Mouse (Mus musculus) MEL (cell line): ENCODE data around the gene Ttll6. TPM values are rescaled to one million over a fixed set of nuclear protein-coding genes. Genes with fewer than 3 reads are reported as not detected.
A peak's percentile ranks its signal among the peaks of the same experiment; 100 is the strongest.

Experiments
- DNase-seq: peaks from one replicate; pipeline ENCODE4 v3.0.0; 2011; ENCODE audit warnings: low read depth, low spot score
- H3K27ac ChIP-seq: 2 replicates; pipeline ENCODE4 v1.5.1; 2012; ENCODE audit warnings: low read depth, mild to moderate bottlenecking, control low read depth, low read length, moderate library complexity; ENCODE audit not compliant: control insufficient read depth
- H3K27me3 ChIP-seq, 2 experiments: fragments of 150-350 bp in 1 of 2; sonication (generic) in 1 of 2; 2 replicates each; pipeline ENCODE4 v1.6.1; 2012; ENCODE audit warnings: low read length in 2 of 2, mild to moderate bottlenecking in 2 of 2, improper control_type of control experiment in 1 of 2, moderate library complexity in 1 of 2; ENCODE audit not compliant: insufficient read depth in 2 of 2, control insufficient read depth in 1 of 2
- H3K36me3 ChIP-seq, 2 experiments: 2 replicates each; pipeline ENCODE4 v1.6.1; 2012 to 2014; ENCODE audit warnings: low read length in 2 of 2, improper control_type of control experiment in 1 of 2, inconsistent platforms in 1 of 2, mild to moderate bottlenecking in 1 of 2; ENCODE audit not compliant: insufficient read depth in 2 of 2, control insufficient read depth in 1 of 2
- H3K4me1 ChIP-seq, 2 experiments: fragments of 150-350 bp in 1 of 2; sonication (generic) in 1 of 2; 2 replicates each; pipeline ENCODE4 v1.6.1; 2012; ENCODE audit warnings: low read length in 2 of 2, improper control_type of control experiment in 1 of 2, mild to moderate bottlenecking in 1 of 2; ENCODE audit not compliant: insufficient read depth in 2 of 2, control insufficient read depth in 1 of 2
- H3K4me3 ChIP-seq, 2 experiments: fragments of 150-350 bp in 1 of 2; sonication (generic) in 1 of 2; 2 replicates each; pipeline ENCODE4 v1.5.1; 2012; ENCODE audit warnings: low read depth in 2 of 2, low read length in 2 of 2, mild to moderate bottlenecking in 2 of 2, moderate library complexity in 2 of 2, control low read depth in 1 of 2, improper control_type of control experiment in 1 of 2; ENCODE audit not compliant: control insufficient read depth in 1 of 2, insufficient read depth in 1 of 2
- H3K79me2 ChIP-seq: 2 replicates; pipeline ENCODE4 v1.6.1; 2012; ENCODE audit warnings: mild to moderate bottlenecking, low read length, moderate library complexity; ENCODE audit not compliant: control insufficient read depth, poor library complexity, insufficient read depth
- H3K9ac ChIP-seq: 2 replicates; pipeline ENCODE4 v1.6.1; 2012; ENCODE audit warnings: low read depth, mild to moderate bottlenecking, control low read depth, low read length, moderate library complexity; ENCODE audit not compliant: control insufficient read depth, poor library complexity, severe bottlenecking
- H3K9me3 ChIP-seq: fragments of 150-350 bp; sonication (generic); replicated peaks from 2 replicates; pipeline ENCODE4 v1.6.1; 2012; ENCODE audit warnings: mild to moderate bottlenecking, low read length, improper control_type of control experiment, moderate library complexity; ENCODE audit not compliant: insufficient read depth
- BHLHE40 ChIP-seq: IDR thresholded peaks from 2 replicates; pipeline ENCODE4 v1.6.1; 2012; ENCODE audit warnings: low read depth, mild to moderate bottlenecking, inconsistent platforms, low read length, improper control_type of control experiment, borderline replicate concordance
- CTCF ChIP-seq, 3 experiments: IDR thresholded peaks in 2 of 3; conservative IDR thresholded peaks in 1 of 3; 2 replicates each; pipeline ENCODE4 v1.5.1; 2011 to 2012; ENCODE audit warnings: low read length in 3 of 3, low read depth in 2 of 3, mild to moderate bottlenecking in 2 of 3, improper control_type of control experiment in 1 of 3, inconsistent platforms in 1 of 3, mixed read lengths in 1 of 3, moderate library complexity in 1 of 3; ENCODE audit not compliant: control insufficient read depth in 1 of 3, insufficient read depth in 1 of 3, poor library complexity in 1 of 3, severe bottlenecking in 1 of 3
- E2F4 ChIP-seq: IDR thresholded peaks from 2 replicates; pipeline ENCODE4 v1.6.1; 2011; ENCODE audit warnings: low read depth, low read length, improper control_type of control experiment, borderline replicate concordance
- ELF1 ChIP-seq: IDR thresholded peaks from 2 replicates; pipeline ENCODE4 v1.6.1; 2014; ENCODE audit warnings: low read depth, mild to moderate bottlenecking, inconsistent platforms, low read length, improper control_type of control experiment, moderate library complexity
- ETS1 ChIP-seq: IDR thresholded peaks from 2 replicates; pipeline ENCODE4 v1.6.1; 2012; ENCODE audit warnings: low read depth, mild to moderate bottlenecking, inconsistent platforms, low read length, improper control_type of control experiment, moderate library complexity
- GATA1 ChIP-seq: IDR thresholded peaks from 2 replicates; pipeline ENCODE4 v1.6.1; 2011; ENCODE audit warnings: low read depth, low read length, improper control_type of control experiment
- HCFC1 ChIP-seq: IDR thresholded peaks from 2 replicates; pipeline ENCODE4 v1.6.1; 2012; ENCODE audit warnings: low read depth, mild to moderate bottlenecking, inconsistent platforms, low read length, improper control_type of control experiment, moderate library complexity
- KAT2A ChIP-seq: conservative IDR thresholded peaks from 2 replicates; pipeline ENCODE4 v1.6.1; 2012; ENCODE audit warnings: low read depth, low read length, improper control_type of control experiment, inconsistent platforms
- MAFK ChIP-seq: IDR thresholded peaks from 2 replicates; pipeline ENCODE4 v1.6.1; 2011; ENCODE audit warnings: low read depth, mild to moderate bottlenecking, low read length, improper control_type of control experiment, borderline replicate concordance
- MAX ChIP-seq: IDR thresholded peaks from 2 replicates; pipeline ENCODE4 v1.6.1; 2011; ENCODE audit warnings: low read length, improper control_type of control experiment
- MAZ ChIP-seq: IDR thresholded peaks from 2 replicates; pipeline ENCODE4 v1.6.1; 2012; ENCODE audit warnings: low read depth, mild to moderate bottlenecking, inconsistent platforms, low read length, improper control_type of control experiment
- MXI1 ChIP-seq: IDR thresholded peaks from 2 replicates; pipeline ENCODE4 v1.6.1; 2011; ENCODE audit warnings: mild to moderate bottlenecking, low read depth, low read length, improper control_type of control experiment
- MYB ChIP-seq: IDR thresholded peaks from 2 replicates; pipeline ENCODE4 v1.6.1; 2011; ENCODE audit warnings: mild to moderate bottlenecking, low read depth, low read length, improper control_type of control experiment
- NELFE ChIP-seq: IDR thresholded peaks from 2 replicates; pipeline ENCODE4 v1.6.1; 2011; ENCODE audit warnings: low read depth, low read length, improper control_type of control experiment
- NRF1 ChIP-seq: IDR thresholded peaks from 2 replicates; pipeline ENCODE4 v1.6.1; 2014; ENCODE audit warnings: low read depth, mild to moderate bottlenecking, inconsistent platforms, low read length, improper control_type of control experiment, moderate library complexity; ENCODE audit not compliant: poor library complexity, insufficient read depth, severe bottlenecking
- POLR2A ChIP-seq, 2 experiments: IDR thresholded peaks; 2 replicates each; pipeline ENCODE4 v1.6.1; 2011 to 2012; ENCODE audit warnings: low read length in 2 of 2, mild to moderate bottlenecking in 2 of 2, control low read depth in 1 of 2, improper control_type of control experiment in 1 of 2, low read depth in 1 of 2, moderate library complexity in 1 of 2; ENCODE audit not compliant: control insufficient read depth in 1 of 2, insufficient read depth in 1 of 2, poor library complexity in 1 of 2
- POLR2AphosphoS2 ChIP-seq: IDR thresholded peaks from 2 replicates; pipeline ENCODE4 v1.6.1; 2011; ENCODE audit warnings: low read length, improper control_type of control experiment
- RCOR1 ChIP-seq: IDR thresholded peaks from 2 replicates; pipeline ENCODE4 v1.6.1; 2012; ENCODE audit warnings: low read depth, mild to moderate bottlenecking, inconsistent platforms, low read length, improper control_type of control experiment
- TBP ChIP-seq: IDR thresholded peaks from 2 replicates; pipeline ENCODE4 v1.8.0; 2011; ENCODE audit warnings: low read depth, low read length, improper control_type of control experiment
- TCF12 ChIP-seq: IDR thresholded peaks from 2 replicates; pipeline ENCODE4 v1.6.1; 2014; ENCODE audit warnings: low read depth, mild to moderate bottlenecking, inconsistent platforms, low read length, improper control_type of control experiment, moderate library complexity
- USF1 ChIP-seq: IDR thresholded peaks from 2 replicates; pipeline ENCODE4 v1.6.1; 2014; ENCODE audit warnings: low read depth, mild to moderate bottlenecking, inconsistent platforms, low read length, improper control_type of control experiment, moderate library complexity
- USF2 ChIP-seq, 2 experiments: IDR thresholded peaks; 2 replicates each; pipeline ENCODE4 v1.6.1; 2011 to 2012; ENCODE audit warnings: improper control_type of control experiment in 2 of 2, low read length in 2 of 2, borderline replicate concordance in 1 of 2, inconsistent platforms in 1 of 2, low read depth in 1 of 2, mild to moderate bottlenecking in 1 of 2; ENCODE audit not compliant: insufficient read depth in 1 of 2
- ZC3H11A ChIP-seq: IDR thresholded peaks from 2 replicates; pipeline ENCODE4 v1.6.1; 2012; ENCODE audit warnings: low read depth, mild to moderate bottlenecking, inconsistent platforms, low read length, improper control_type of control experiment
- ZKSCAN1 ChIP-seq: IDR thresholded peaks from 2 replicates; pipeline ENCODE4 v1.6.1; 2012; ENCODE audit warnings: low read depth, mild to moderate bottlenecking, inconsistent platforms, low read length, improper control_type of control experiment, moderate library complexity
- ZMIZ1 ChIP-seq: IDR thresholded peaks from 2 replicates; pipeline ENCODE4 v1.6.1; 2012; ENCODE audit warnings: low read depth, mild to moderate bottlenecking, inconsistent platforms, low read length, improper control_type of control experiment, moderate library complexity
- polyA plus RNA-seq, 2 experiments: library from polyadenylated mRNA; stranded (reverse) in 1 of 2; unstranded in 1 of 2; fragments of >175 nt in 1 of 2; fragments of >200 nt in 1 of 2; gene quantifications; 2 replicates each; pipeline versions ENCODE4 v1.2.1 to v1.2.4; 2012; ENCODE audit warnings: low replicate concordance in 2 of 2, low read depth in 1 of 2; ENCODE audit not compliant: insufficient read length in 2 of 2, insufficient read depth in 1 of 2, missing spikeins in 1 of 2
- total RNA-seq: library from RNA; depleted of rRNA; stranded (reverse); fragments of 300-350 nt; gene quantifications from 2 replicates; pipeline ENCODE4 v1.2.3, GENCODE M21; 2012

The Ttll6 gene
- total and polyA plus RNA-seq, 3 experiments, result 0.03 TPM; not detected in 2

DNA sequence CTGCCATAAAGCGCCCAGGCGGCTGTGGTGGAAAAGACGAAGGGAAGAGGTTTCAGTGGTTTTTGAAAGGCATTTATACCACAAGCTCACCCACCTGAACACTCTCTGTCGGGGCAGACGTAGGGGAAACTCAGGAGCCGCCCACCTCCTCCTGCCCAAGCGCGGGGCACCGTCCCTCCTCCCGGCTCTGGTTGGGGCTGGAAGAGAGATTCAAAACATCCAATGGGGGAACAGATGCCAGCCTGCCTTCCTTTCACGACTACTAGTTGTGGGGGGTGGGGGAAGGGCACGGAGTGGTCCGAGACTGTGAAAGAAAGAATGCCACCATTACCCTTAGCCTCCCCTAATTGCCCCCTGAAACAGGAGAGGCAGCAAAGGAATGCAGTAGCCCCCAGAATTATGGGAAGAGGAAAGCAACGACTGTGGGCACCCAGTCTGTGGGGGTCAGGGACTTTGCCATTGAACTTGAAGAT, 66.6 kb downstream of the Ttll6 start:
- H3K79me2 ChIP-seq, result peaks cover 14% of the 10 kb centered on the region
- DNase-seq, result peak; percentile 81
- peak overlapping the region; percentile 87 for H3K9ac ChIP-seq
- no peaks in the 10 kb centered on the region for H3K27me3 ChIP-seq
- H3K4me3 ChIP-seq, result peak overlapping the region; percentile 74 to 94
- H3K4me1 ChIP-seq, result peaks cover 4 to 17% of the 10 kb centered on the region in 2 experiments; a peak in 3 of 4 replicates
- peak overlapping the region; percentile 95 for H3K27ac ChIP-seq
- TF ChIP-seq HCFC1 (0 out of 2 replicates have a peak, but pooled peaks have one; percentile 15), MXI1 (peak; percentile 33), TBP (peak; percentile 59; the same call in 1 of the 2 replicates), POLR2A (IDR thresholded peaks at IDR 0.05; ENCODE audit: control insufficient read depth in 1 of 2, insufficient read depth in 1 of 2, low read depth in 1 of 2, low read length in 2 of 2, poor library complexity in 1 of 2) (peak in 1 of 2 experiments; percentile 64; a peak in 1 of 4 replicates), KAT2A (peak; percentile 25; the same call in 1 of the 2 replicates), TCF12 (peak; percentile 57), BHLHE40 (peak; percentile 33; the same call in 1 of the 2 replicates), CTCF (IDR thresholded peaks at IDR 0.05 in 2 of 3, conservative IDR thresholded peaks at IDR 0.05 in 1 of 3; ENCODE audit: control insufficient read depth in 1 of 3, insufficient read depth in 1 of 3, low read depth in 2 of 3, low read length in 3 of 3, poor library complexity in 1 of 3, severe bottlenecking in 1 of 3) (no peak), ZMIZ1 (0 out of 2 replicates have a peak, but pooled peaks have one; percentile 47), E2F4 (no peak), MAZ (peak; percentile 48; the same call in 1 of the 2 replicates), NELFE (peak; percentile 60; the same call in 1 of the 2 replicates), USF1 (no peak), POLR2AphosphoS2 (peak; percentile 32; the same call in 1 of the 2 replicates), ELF1 (0 out of 2 replicates have a peak, but pooled peaks have one; percentile 28), RCOR1 (0 out of 2 replicates have a peak, but pooled peaks have one; percentile 16), GATA1 (no peak), NRF1 (peak; percentile 34; the same call in 1 of the 2 replicates), MAX (peak; percentile 31; the same call in 1 of the 2 replicates)
- peaks cover 0 to 14% of the 10 kb centered on the region in 2 experiments; a peak in 2 of 4 replicates for H3K36me3 ChIP-seq
- H3K9me3 ChIP-seq, result no peaks in the 10 kb centered on the region

DNA sequence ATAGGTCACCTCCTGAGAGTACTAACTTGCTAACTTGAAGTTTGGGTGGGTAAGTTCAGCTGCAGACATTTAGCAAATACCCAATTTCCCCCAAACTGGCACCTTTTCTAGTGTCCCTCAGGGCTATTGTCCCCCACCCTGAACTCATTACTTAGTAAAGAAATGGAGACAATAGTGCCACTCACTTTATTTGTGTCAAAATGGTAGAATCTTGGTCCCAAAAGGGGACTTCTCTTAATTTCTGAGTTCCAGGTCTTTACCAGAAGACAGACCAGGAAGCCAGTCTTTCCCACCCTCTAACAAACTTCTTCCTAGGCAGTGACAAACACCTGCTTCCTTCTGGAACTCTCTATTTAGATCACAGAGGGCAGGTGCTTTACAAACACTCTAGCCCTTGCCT, 68.2 kb downstream of the Ttll6 start:
- Histone ChIP-seq H3K79me2 (peaks cover 12% of the 10 kb centered on the region), H3K4me1 (peaks cover 5 to 18% of the 10 kb centered on the region in 2 experiments; a peak in 3 of 4 replicates), H3K27me3 (no peaks in the 10 kb centered on the region), H3K9me3 (no peaks in the 10 kb centered on the region), H3K36me3 (peaks cover 0 to 16% of the 10 kb centered on the region in 2 experiments; a peak in 2 of 4 replicates), H3K4me3 (no peak overlapping the region), H3K9ac (peak overlapping the region; percentile 93; the same call in 1 of the 2 replicates), H3K27ac (peak overlapping the region; percentile 95)
- TF ChIP-seq NRF1 (no peak), MYB (no peak), MAFK (no peak), NELFE (no peak), ZMIZ1 (no peak), USF2 (IDR thresholded peaks at IDR 0.05; ENCODE audit: borderline replicate concordance in 1 of 2, insufficient read depth in 1 of 2, low read depth in 1 of 2, low read length in 2 of 2) (no peak), MAZ (no peak), ZC3H11A (no peak), ZKSCAN1 (no peak), GATA1 (no peak), ETS1 (no peak)
- peak; percentile 25 for DNase-seq
